ENCODE assay signal across 10 mouse cellular contexts in genomic region chr4:34993639-34993975, GRCm38 (mm10).
DNase-seq lines count a peak whose midpoint lies in the region; ATAC-seq and TF ChIP-seq lines count a peak whose summit lies in the region.
"Had no signal": no experiment of that assay in that cellular context is flagged by ENCODE, and none has a peak within 500 bp of the region (broad histone marks: within the 10 kb centered on the region; RNA-seq: fewer than 3 reads in every experiment).

No protein-coding gene starts in this region.

- WGBS in lung, embryonic 14.5 days: 31% methylated on average over 6 of the region's 6 CpGs
- 13% methylated on average over 6 of the region's 6 CpGs for WGBS in forebrain, embryonic 15.5 days
- 31% methylated on average over 6 of the region's 6 CpGs for WGBS in intestine, embryonic 16.5 days
- 26% methylated on average over 6 of the region's 6 CpGs for WGBS in neural tube, embryonic 14.5 days

- H3K36me3 ChIP-seq in lung, embryonic 14.5 days (ENCODE audit: insufficient read depth): no peaks in the 10 kb centered on the region
- H3K36me3 ChIP-seq in forebrain, embryonic 15.5 days: no peaks in the 10 kb centered on the region
- no peaks in the 10 kb centered on the region for H3K36me3 ChIP-seq in intestine, embryonic 16.5 days (ENCODE audit: control insufficient read depth, insufficient read depth, low read length)
- H3K36me3 ChIP-seq in neural tube, embryonic 14.5 days (ENCODE audit: control insufficient read depth, insufficient read depth, low read length): no peaks in the 10 kb centered on the region

- H3K4me3 ChIP-seq in lung, embryonic 14.5 days (ENCODE audit: low read depth, low read length): no peak overlapping the region
- H3K4me3 ChIP-seq in forebrain, embryonic 15.5 days: peak overlapping the region; percentile 19; the same call in 1 of the 2 replicates
- no peak overlapping the region for H3K4me3 ChIP-seq in intestine, embryonic 16.5 days (ENCODE audit: low read length)
- peak overlapping the region; percentile 9; the same call in 1 of the 2 replicates for H3K4me3 ChIP-seq in neural tube, embryonic 14.5 days (ENCODE audit: low read depth, low read length)

- no peak for DNase-seq in lung, embryonic 14.5 days
- DNase-seq in lung, postnatal 25 days (ENCODE audit: low spot score): no peak
- no peak for DNase-seq in left cerebral cortex, postnatal 36 days (ENCODE audit: low spot score in 2 of 2)
- no peak for DNase-seq in thymus, postnatal 14 days
- no peak for DNase-seq in left cerebral cortex, adult 9 months (ENCODE audit: low spot score in 2 of 2)
- DNase-seq: adrenal gland, postnatal 10 days; cerebellum, postnatal 25 days had no signal

- peak overlapping the region; percentile 31 for H3K4me2 ChIP-seq in lung, embryonic 14.5 days
- peak overlapping the region; percentile 37 for H3K4me2 ChIP-seq in forebrain, embryonic 15.5 days (replicated peaks)
- 0 out of 2 replicates have a peak overlapping the region, but pooled peaks have one; percentile 8 for H3K4me2 ChIP-seq in intestine, embryonic 16.5 days (ENCODE audit: low read depth, low read length)
- H3K4me2 ChIP-seq in neural tube, embryonic 14.5 days (ENCODE audit: low read depth, low read length): peak overlapping the region; percentile 30; the same call in 1 of the 2 replicates

- intact Hi-C loops in left cerebral cortex, postnatal 36 days (cut with DNase I): no loop called here

- no peaks in the 10 kb centered on the region for H3K27me3 ChIP-seq in lung, embryonic 14.5 days (ENCODE audit: insufficient read depth, low read length)
- no peaks in the 10 kb centered on the region for H3K27me3 ChIP-seq in forebrain, embryonic 15.5 days
- H3K27me3 ChIP-seq in intestine, embryonic 16.5 days (replicated peaks; ENCODE audit: control insufficient read depth, insufficient read depth, low read length): no peaks in the 10 kb centered on the region
- H3K27me3 ChIP-seq in neural tube, embryonic 14.5 days (ENCODE audit: control insufficient read depth, insufficient read depth, low read length): no peaks in the 10 kb centered on the region

- peak; percentile 40 for ATAC-seq in lung, embryonic 14.5 days (ENCODE audit: insufficient read depth)
- ATAC-seq in forebrain, embryonic 15.5 days (replicated peaks): peak; percentile 63
- ATAC-seq in intestine, embryonic 16.5 days: no peak
- ATAC-seq in neural tube, embryonic 14.5 days (ENCODE audit: low read depth): peak; percentile 28; the same call in 1 of the 2 replicates

- no peak overlapping the region for H3K9ac ChIP-seq in lung, embryonic 14.5 days
- no peak overlapping the region for H3K9ac ChIP-seq in forebrain, embryonic 15.5 days (replicated peaks)
- H3K9ac ChIP-seq in intestine, embryonic 16.5 days (ENCODE audit: low read depth, low read length): 0 out of 2 replicates have a peak overlapping the region, but pooled peaks have one; percentile 17
- peak overlapping the region; percentile 32; the same call in 1 of the 2 replicates for H3K9ac ChIP-seq in neural tube, embryonic 14.5 days (replicated peaks; ENCODE audit: low read depth, low read length)

- TF ChIP-seq CTCF in lung, embryonic 14.5 days (IDR thresholded peaks at IDR 0.05; ENCODE audit: low read depth): no peak

- no peaks in the 10 kb centered on the region for H3K9me3 ChIP-seq in lung, embryonic 14.5 days (ENCODE audit: low read depth, low read length)
- no peaks in the 10 kb centered on the region for H3K9me3 ChIP-seq in forebrain, embryonic 15.5 days
- H3K9me3 ChIP-seq in intestine, embryonic 16.5 days (ENCODE audit: control insufficient read depth, low read length): no peaks in the 10 kb centered on the region
- H3K9me3 ChIP-seq in neural tube, embryonic 14.5 days (ENCODE audit: control insufficient read depth, low read length): no peaks in the 10 kb centered on the region

- H3K4me1 ChIP-seq in lung, embryonic 14.5 days (ENCODE audit: insufficient read depth): peaks cover 13% of the 10 kb centered on the region; the same call in 1 of the 2 replicates
- H3K4me1 ChIP-seq in forebrain, embryonic 15.5 days: peaks cover 32% of the 10 kb centered on the region
- peaks cover 36% of the 10 kb centered on the region for H3K4me1 ChIP-seq in intestine, embryonic 16.5 days (ENCODE audit: control insufficient read depth, insufficient read depth, low read length)
- H3K4me1 ChIP-seq in neural tube, embryonic 14.5 days (ENCODE audit: control insufficient read depth, insufficient read depth, low read length): peaks cover 9% of the 10 kb centered on the region; the same call in 1 of the 2 replicates

- peak overlapping the region; percentile 86 for H3K27ac ChIP-seq in lung, embryonic 14.5 days (ENCODE audit: low read depth)
- H3K27ac ChIP-seq in forebrain, embryonic 15.5 days (replicated peaks): peak overlapping the region; percentile 85
- peak overlapping the region; percentile 69 for H3K27ac ChIP-seq in intestine, embryonic 16.5 days (ENCODE audit: low read length)
- H3K27ac ChIP-seq in neural tube, embryonic 14.5 days (ENCODE audit: low read depth, low read length): peak overlapping the region; percentile 60; the same call in 1 of the 2 replicates

Comparison
In these comparisons a context has a peak if more than half of its experiments do, and no peak if none do; other contexts are left out.
1. H3K4me3 ChIP-seq: peak in forebrain, embryonic 15.5 days (single experiment) and neural tube, embryonic 14.5 days (single experiment); none in lung, embryonic 14.5 days (single experiment) and intestine, embryonic 16.5 days (single experiment).
2. H3K9ac ChIP-seq: peak in intestine, embryonic 16.5 days (single experiment) and neural tube, embryonic 14.5 days (single experiment); none in lung, embryonic 14.5 days (single experiment) and forebrain, embryonic 15.5 days (single experiment).
3. Peak in every context shown above with its lines, with median percentiles within 50 percentile points of each other: H3K27ac ChIP-seq and H3K4me2 ChIP-seq.